Mouse (Mus musculus): ENCODE results near the gene Cmip. TPM values are rescaled to one million over a fixed set of nuclear protein-coding genes. Genes with fewer than 3 reads are reported as not detected.

The Cmip gene
- total RNA-seq (2023) = 100 to 1,000 TPM; 221 to 231 TPM

GRCm38 (mm10) chr8:117257029-117257820 lies at the start of gene Cmip:
Gene Cmip, plus strand, starts transcription at chr8:117257064.

GRCm38 (mm10) chr8:117498179-117498914 lies 241.5 kb downstream of the Cmip start, which contains the start of gene Plcg2:
Gene Plcg2, plus strand, starts transcription at chr8:117498291.

Other genes with a start within 250 kb of the Cmip start
- gene Pkd1l2, start 174.6 kb upstream of the Cmip start, total RNA-seq (2023) = under 1 TPM; 0.07 to 0.13 TPM
- gene Bco1, start 161.2 kb upstream of the Cmip start, total RNA-seq (2023) = not detected
- gene Gan, start 98.9 kb upstream of the Cmip start, total RNA-seq (2023) = 1 to 10 TPM; 5.2 to 5.4 TPM
- 100 to 1,000 TPM; 192 to 210 TPM for gene Plcg2, start 241.2 kb downstream of the Cmip start, total RNA-seq (2023)